Mouse (Mus musculus): ENCODE measurements around the gene Trib3. TPM values are rescaled to one million over a fixed set of nuclear protein-coding genes. Genes with fewer than 3 reads are reported as not detected.

Gene Trib3
- polyA plus RNA-seq (2014; fragmentation: Illumina TruSeq; extraction: RNeasy Lipid Tissue Mini Kit (QIAGEN cat#74804); ENCODE audit: low read depth, low replicate concordance): not detected

DNA sequence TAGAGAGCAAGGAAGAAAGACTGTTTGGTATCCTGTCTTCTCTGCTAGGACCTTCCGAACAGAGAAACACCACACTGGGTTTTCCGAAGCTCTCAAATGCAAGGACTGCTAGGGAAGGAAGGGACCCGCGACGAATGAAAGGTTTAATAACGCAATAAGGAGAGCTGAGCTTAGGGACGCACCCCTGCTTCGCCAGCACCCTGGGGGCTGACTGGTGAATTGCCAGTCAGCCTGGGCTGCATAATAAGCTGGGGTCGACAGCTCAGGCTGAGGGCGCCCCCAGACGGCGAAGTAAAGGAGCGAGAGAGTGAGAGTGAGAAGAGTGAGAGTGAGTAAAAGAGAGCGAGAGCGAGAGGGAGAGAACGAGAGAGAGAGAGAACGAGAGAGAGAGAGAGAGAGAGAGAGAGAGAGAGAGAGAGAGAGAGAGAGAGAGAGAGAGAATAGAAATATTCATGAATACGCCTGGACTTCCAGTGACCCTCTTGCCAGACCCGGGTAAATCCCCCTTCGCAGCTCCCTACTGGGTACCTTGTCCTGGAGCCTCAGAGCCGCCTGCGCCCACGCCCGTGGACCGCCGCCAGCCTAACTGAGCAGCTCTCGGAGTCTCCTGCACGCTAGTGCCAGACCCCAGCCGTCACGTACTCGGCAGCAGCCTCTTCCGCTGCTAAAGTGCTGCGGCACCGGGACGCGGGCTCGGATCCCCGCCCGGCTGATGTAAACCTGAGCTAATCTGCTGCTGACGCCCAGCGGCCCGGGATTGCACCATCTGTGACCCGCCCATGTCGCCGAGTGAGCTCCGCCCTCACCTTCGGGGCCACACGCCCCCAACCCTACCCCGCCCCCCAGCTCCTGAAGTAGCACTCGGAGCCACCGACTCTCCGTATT lies at the start of gene Trib3:
Trib3 (minus strand) TSS at position 704 of the 885 bp plus-strand sequence.

GRCm38 (mm10) chr2:152376345-152376741 lies 32.5 kb upstream of the Trib3 start, which contains the start of gene Nrsn2:
Gene Nrsn2 (minus strand): TSS chr2:152376638.

GRCm38 (mm10) chr2:152332101-152332825 lies 11.6 kb downstream of the Trib3 start, which contains the start of gene Rbck1:
Gene Rbck1 (minus strand): TSS chr2:152332653.

DNA sequence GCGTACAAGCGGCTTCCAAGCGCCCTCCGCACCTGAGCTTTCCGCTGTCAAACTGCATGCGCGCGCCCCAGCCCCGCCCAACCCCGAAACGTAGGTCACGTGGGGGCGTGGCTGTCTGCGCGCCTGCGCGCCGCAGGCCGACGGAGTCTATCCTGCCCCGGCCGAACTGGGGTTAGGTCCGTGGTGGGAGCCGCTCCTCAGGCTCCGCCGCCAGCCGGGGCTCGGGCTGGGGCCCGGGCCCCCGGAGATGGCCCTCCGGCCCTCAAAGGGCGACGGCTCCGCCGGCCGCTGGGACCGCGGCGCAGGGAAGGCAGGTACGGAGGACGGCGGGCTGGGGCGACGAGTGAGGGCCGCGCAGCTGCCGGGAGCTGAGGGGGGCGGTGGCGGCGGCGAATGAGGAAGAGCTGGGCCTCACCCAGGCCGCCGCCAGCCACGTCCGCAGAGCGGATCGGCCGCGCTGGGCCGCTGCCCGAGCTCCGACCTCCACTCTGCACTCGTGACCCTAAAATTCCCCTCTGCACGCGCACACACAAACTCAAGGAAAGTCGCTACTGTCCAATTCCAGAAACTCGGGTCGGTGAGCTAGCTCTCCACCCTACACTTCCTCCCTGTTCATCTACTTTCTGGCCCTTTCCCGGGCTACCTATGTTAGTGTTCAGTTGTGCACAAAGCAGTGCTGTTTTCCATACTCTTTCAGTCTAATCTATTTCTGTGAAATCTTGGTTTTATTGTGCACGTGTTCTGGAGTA lies 49.9 kb downstream of the Trib3 start, which contains the start of gene Tbc1d20:
Tbc1d20 (plus strand) TSS at position 102 of the 749 bp plus-strand sequence.

Other genes with a start within 250 kb of the Trib3 start
- gene Srxn1, start 238.5 kb downstream of the Trib3 start, polyA plus RNA-seq (2014; fragmentation: Illumina TruSeq; extraction: RNeasy Lipid Tissue Mini Kit (QIAGEN cat#74804); ENCODE audit: low read depth, low replicate concordance): 39.5 TPM
- gene Tcf15, start 200.5 kb downstream of the Trib3 start, polyA plus RNA-seq (2014; fragmentation: Illumina TruSeq; extraction: RNeasy Lipid Tissue Mini Kit (QIAGEN cat#74804); ENCODE audit: low read depth, low replicate concordance): not detected
- 145 TPM for gene Csnk2a1, start 117.2 kb downstream of the Trib3 start, polyA plus RNA-seq (2014; fragmentation: Illumina TruSeq; extraction: RNeasy Lipid Tissue Mini Kit (QIAGEN cat#74804); ENCODE audit: low read depth, low replicate concordance)
- gene Tbc1d20, start 50.2 kb downstream of the Trib3 start, polyA plus RNA-seq (2014; fragmentation: Illumina TruSeq; extraction: RNeasy Lipid Tissue Mini Kit (QIAGEN cat#74804); ENCODE audit: low read depth, low replicate concordance): 22.4 TPM
- gene Rbck1, start 11.4 kb downstream of the Trib3 start, polyA plus RNA-seq (2014; fragmentation: Illumina TruSeq; extraction: RNeasy Lipid Tissue Mini Kit (QIAGEN cat#74804); ENCODE audit: low read depth, low replicate concordance): 0.44 TPM
- gene Nrsn2, start 32.6 kb upstream of the Trib3 start, polyA plus RNA-seq (2014; fragmentation: Illumina TruSeq; extraction: RNeasy Lipid Tissue Mini Kit (QIAGEN cat#74804); ENCODE audit: low read depth, low replicate concordance): not detected
- 0.40 TPM for gene Sox12, start 54.0 kb upstream of the Trib3 start, polyA plus RNA-seq (2014; fragmentation: Illumina TruSeq; extraction: RNeasy Lipid Tissue Mini Kit (QIAGEN cat#74804); ENCODE audit: low read depth, low replicate concordance)
- gene Zcchc3, start 71.0 kb upstream of the Trib3 start, polyA plus RNA-seq (2014; fragmentation: Illumina TruSeq; extraction: RNeasy Lipid Tissue Mini Kit (QIAGEN cat#74804); ENCODE audit: low read depth, low replicate concordance): 3.2 TPM
- gene 6820408C15Rik, start 71.6 kb upstream of the Trib3 start, polyA plus RNA-seq (2014; fragmentation: Illumina TruSeq; extraction: RNeasy Lipid Tissue Mini Kit (QIAGEN cat#74804); ENCODE audit: low read depth, low replicate concordance): 0.36 TPM
- not detected for gene Defb23, start 120.6 kb upstream of the Trib3 start, polyA plus RNA-seq (2014; fragmentation: Illumina TruSeq; extraction: RNeasy Lipid Tissue Mini Kit (QIAGEN cat#74804); ENCODE audit: low read depth, low replicate concordance)
- not detected for gene Defb20, start 133.0 kb upstream of the Trib3 start, polyA plus RNA-seq (2014; fragmentation: Illumina TruSeq; extraction: RNeasy Lipid Tissue Mini Kit (QIAGEN cat#74804); ENCODE audit: low read depth, low replicate concordance)
- not detected for gene Defb22, start 146.1 kb upstream of the Trib3 start, polyA plus RNA-seq (2014; fragmentation: Illumina TruSeq; extraction: RNeasy Lipid Tissue Mini Kit (QIAGEN cat#74804); ENCODE audit: low read depth, low replicate concordance)
- 2.1 TPM for gene Defb26, start 167.7 kb upstream of the Trib3 start, polyA plus RNA-seq (2014; fragmentation: Illumina TruSeq; extraction: RNeasy Lipid Tissue Mini Kit (QIAGEN cat#74804); ENCODE audit: low read depth, low replicate concordance)
- gene Defb28, start 174.2 kb upstream of the Trib3 start, polyA plus RNA-seq (2014; fragmentation: Illumina TruSeq; extraction: RNeasy Lipid Tissue Mini Kit (QIAGEN cat#74804); ENCODE audit: low read depth, low replicate concordance): not detected
- 44.8 TPM for gene Defb29, start 196.1 kb upstream of the Trib3 start, polyA plus RNA-seq (2014; fragmentation: Illumina TruSeq; extraction: RNeasy Lipid Tissue Mini Kit (QIAGEN cat#74804); ENCODE audit: low read depth, low replicate concordance)
- not detected for gene Gm17416, start 225.3 kb upstream of the Trib3 start, polyA plus RNA-seq (2014; fragmentation: Illumina TruSeq; extraction: RNeasy Lipid Tissue Mini Kit (QIAGEN cat#74804); ENCODE audit: low read depth, low replicate concordance)
- not detected for gene Defb21, start 228.7 kb upstream of the Trib3 start, polyA plus RNA-seq (2014; fragmentation: Illumina TruSeq; extraction: RNeasy Lipid Tissue Mini Kit (QIAGEN cat#74804); ENCODE audit: low read depth, low replicate concordance)
- not detected for gene Defb19, start 236.3 kb upstream of the Trib3 start, polyA plus RNA-seq (2014; fragmentation: Illumina TruSeq; extraction: RNeasy Lipid Tissue Mini Kit (QIAGEN cat#74804); ENCODE audit: low read depth, low replicate concordance)